Mouse (Mus musculus): ENCODE results near the gene Nol4l. TPM values are rescaled to one million over a fixed set of nuclear protein-coding genes. Genes with fewer than 3 reads are reported as not detected.

The Nol4l gene
- polyA plus RNA-seq, 1 experiment, result 29.2 TPM

GRCm38 (mm10) chr2:153453961-153454759, 75.6 kb downstream of the Nol4l start:
- no peak for DNase-seq (ENCODE audit: low read depth, low spot score)
- WGBS, result 68% methylated on average over 12 of the region's 12 CpGs

- WGBS, result 69% methylated on average over 6 of the region's 6 CpGs
- no peak for DNase-seq (ENCODE audit: low read depth, low spot score)
Measured at GRCm38 (mm10) chr2:153448519-153448918, 81.3 kb downstream of the Nol4l start.

- 81% methylated on average over 3 of the region's 3 CpGs for WGBS
- no peak for DNase-seq (ENCODE audit: low read depth, low spot score)
Measured at GRCm38 (mm10) chr2:153447719-153448118, 82.1 kb downstream of the Nol4l start.

GRCm38 (mm10) chr2:153446476-153446875, 83.3 kb downstream of the Nol4l start:
- no peak for DNase-seq (ENCODE audit: low read depth, low spot score)
- WGBS, result 28% methylated on average over 4 of the region's 4 CpGs

- under 1% methylated on average over 8 of the region's 8 CpGs for WGBS
- DNase-seq (ENCODE audit: low read depth, low spot score), result no peak
Measured at GRCm38 (mm10) chr2:153446017-153446408, 83.8 kb downstream of the Nol4l start.

- DNase-seq (ENCODE audit: low read depth, low spot score), result no peak
- 1% methylated on average over 59 of the region's 59 CpGs for WGBS
Measured at GRCm38 (mm10) chr2:153445137-153446016, 84.4 kb downstream of the Nol4l start.

GRCm38 (mm10) chr2:153444254-153445136, 85.3 kb downstream of the Nol4l start:
- DNase-seq (ENCODE audit: low read depth, low spot score), result no peak
- whole genome bisulfite sequencing, result 2% methylated on average over 29 of the region's 64 CpGs

GRCm38 (mm10) chr2:153443434-153444240, 86.1 kb downstream of the Nol4l start:
- WGBS, result 2% methylated on average over 58 of the region's 59 CpGs
- no peak for DNase-seq (ENCODE audit: low read depth, low spot score)

- WGBS, result 42% methylated on average over 5 of the region's 5 CpGs
- DNase-seq (ENCODE audit: low read depth, low spot score), result no peak
Measured at GRCm38 (mm10) chr2:153442720-153443119, 87.1 kb downstream of the Nol4l start.

- 15% methylated on average over 3 of the region's 3 CpGs for WGBS
Measured at GRCm38 (mm10) chr2:153441228-153441627, 88.5 kb downstream of the Nol4l start.

GRCm38 (mm10) chr2:153440755-153441154, 89.0 kb downstream of the Nol4l start:
- WGBS, result 34% methylated on average over 2 of the region's 2 CpGs
- no peak for DNase-seq (ENCODE audit: low read depth, low spot score)

More at GRCm38 (mm10) chr2:153441228-153441627, 88.5 kb downstream of the Nol4l start:
- DNase-seq (ENCODE audit: low read depth, low spot score), result no peak

- WGBS, result 26% methylated on average over 2 of the region's 2 CpGs
- DNase-seq (ENCODE audit: low read depth, low spot score), result no peak
Measured at GRCm38 (mm10) chr2:153437306-153437659, 92.5 kb downstream of the Nol4l start.

GRCm38 (mm10) chr2:153436641-153437305, 93.0 kb downstream of the Nol4l start:
- no peak for DNase-seq (ENCODE audit: low read depth, low spot score)
- WGBS, result 7% methylated on average over 6 of the region's 6 CpGs

GRCm38 (mm10) chr2:153434880-153435831, 94.6 kb downstream of the Nol4l start:
- 31% methylated on average over 9 of the region's 9 CpGs for WGBS
- no peak for DNase-seq (ENCODE audit: low read depth, low spot score)

GRCm38 (mm10) chr2:153433859-153434258, 95.9 kb downstream of the Nol4l start:
- no peak for DNase-seq (ENCODE audit: low read depth, low spot score)
- 38% methylated on average over 3 of the region's 3 CpGs for WGBS

- no peak for DNase-seq (ENCODE audit: low read depth, low spot score)
- WGBS, result 76% methylated on average over 7 of the region's 7 CpGs
Measured at GRCm38 (mm10) chr2:153432492-153432891, 97.3 kb downstream of the Nol4l start.

- 94% methylated on average over 1 of the region's 1 CpGs for WGBS
Measured at GRCm38 (mm10) chr2:153430571-153430970, 99.2 kb downstream of the Nol4l start.

More at GRCm38 (mm10) chr2:153430571-153430970, 99.2 kb downstream of the Nol4l start:
- no peak for DNase-seq (ENCODE audit: low read depth, low spot score)

Data from large intestine, adult 2 months (tissue).